Mouse (Mus musculus): ENCODE data around the gene Gmip. TPM values are rescaled to one million over a fixed set of nuclear protein-coding genes. Genes with fewer than 3 reads are reported as not detected.
A peak's percentile ranks its signal among the peaks of the same experiment; 100 is the strongest.

The Gmip gene
- polyA plus RNA-seq, 1 experiment from 2014 or later, result 27.7 TPM

DNA sequence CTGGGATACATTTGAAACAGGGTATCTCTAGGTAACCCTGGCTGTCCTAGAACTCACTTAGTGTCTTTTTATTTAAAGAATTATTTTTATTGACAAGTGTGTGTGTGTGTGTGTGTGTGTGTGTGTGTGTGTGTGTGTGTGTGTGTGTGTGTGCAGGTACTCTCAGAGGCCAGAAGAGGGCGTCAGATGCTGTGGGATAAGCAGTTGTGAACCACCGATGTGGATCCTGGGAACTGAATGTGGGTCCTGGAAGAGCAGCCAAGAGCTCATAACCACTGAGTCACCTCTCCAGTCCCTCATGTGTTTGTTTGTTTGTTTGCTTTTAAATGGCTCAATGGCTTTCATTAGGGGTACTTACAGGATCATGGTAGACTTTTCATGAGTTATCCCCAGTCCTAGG is 6.4 kb downstream of the Gmip start:
- H3K4me3 ChIP-seq (replicated peaks; ENCODE audit: low read length), result no peak overlapping the region
- peaks cover 77% of the 10 kb centered on the region for H3K36me3 ChIP-seq (replicated peaks; ENCODE audit: control insufficient read depth, insufficient read depth)
- H3K9me3 ChIP-seq (ENCODE audit: control insufficient read depth, low read length), result no peaks in the 10 kb centered on the region
- no peaks in the 10 kb centered on the region for H3K27me3 ChIP-seq (ENCODE audit: control insufficient read depth, insufficient read depth, low read length)
- DNase-seq (ENCODE audit: low spot score) (no peak), ATAC-seq (ENCODE audit: low FRiP score) (no peak)
- 92% methylated on average over 2 of the region's 2 CpGs for WGBS
- H3K9ac ChIP-seq, result no peak overlapping the region
- no peak overlapping the region for H3K4me2 ChIP-seq (replicated peaks)
- peaks cover 2% of the 10 kb centered on the region; the same call in 1 of the 2 replicates for H3K4me1 ChIP-seq (replicated peaks; ENCODE audit: control insufficient read depth, insufficient read depth, low read length)
- no peak overlapping the region for H3K27ac ChIP-seq

GRCm38 (mm10) chr8:69815396-69815795 is 6.9 kb downstream of the Gmip start:
- peaks cover 77% of the 10 kb centered on the region for H3K36me3 ChIP-seq (replicated peaks; ENCODE audit: control insufficient read depth, insufficient read depth)
- 98% methylated on average over 4 of the region's 4 CpGs for WGBS

GRCm38 (mm10) chr8:69820466-69820865 is 12.0 kb downstream of the Gmip start:
- ATAC-seq (ENCODE audit: low FRiP score) (no peak), DNase-seq (ENCODE audit: low spot score) (no peak)
- no peaks in the 10 kb centered on the region for H3K27me3 ChIP-seq (ENCODE audit: control insufficient read depth, insufficient read depth, low read length)
- H3K4me2 ChIP-seq (replicated peaks), result no peak overlapping the region
- H3K9me3 ChIP-seq (ENCODE audit: control insufficient read depth, low read length), result no peaks in the 10 kb centered on the region
- peaks cover 50% of the 10 kb centered on the region for H3K36me3 ChIP-seq (replicated peaks; ENCODE audit: control insufficient read depth, insufficient read depth)
- H3K4me3 ChIP-seq (replicated peaks; ENCODE audit: low read length), result no peak overlapping the region
- H3K9ac ChIP-seq, result no peak overlapping the region
- H3K27ac ChIP-seq, result no peak overlapping the region
- WGBS, result 78% methylated on average over 9 of the region's 9 CpGs
- H3K4me1 ChIP-seq (replicated peaks; ENCODE audit: control insufficient read depth, insufficient read depth, low read length), result peaks cover 27% of the 10 kb centered on the region

More at GRCm38 (mm10) chr8:69815396-69815795, 6.9 kb downstream of the Gmip start:
- Histone ChIP-seq H3K4me1 (replicated peaks; ENCODE audit: control insufficient read depth, insufficient read depth, low read length) (no peaks in the 10 kb centered on the region), H3K9ac (no peak overlapping the region), H3K4me2 (replicated peaks) (no peak overlapping the region), H3K4me3 (replicated peaks; ENCODE audit: low read length) (no peak overlapping the region), H3K9me3 (ENCODE audit: control insufficient read depth, low read length) (no peaks in the 10 kb centered on the region), H3K27ac (no peak overlapping the region), H3K27me3 (ENCODE audit: control insufficient read depth, insufficient read depth, low read length) (no peaks in the 10 kb centered on the region)
- DNase-seq (ENCODE audit: low spot score) (no peak), ATAC-seq (ENCODE audit: low FRiP score) (no peak)

DNA sequence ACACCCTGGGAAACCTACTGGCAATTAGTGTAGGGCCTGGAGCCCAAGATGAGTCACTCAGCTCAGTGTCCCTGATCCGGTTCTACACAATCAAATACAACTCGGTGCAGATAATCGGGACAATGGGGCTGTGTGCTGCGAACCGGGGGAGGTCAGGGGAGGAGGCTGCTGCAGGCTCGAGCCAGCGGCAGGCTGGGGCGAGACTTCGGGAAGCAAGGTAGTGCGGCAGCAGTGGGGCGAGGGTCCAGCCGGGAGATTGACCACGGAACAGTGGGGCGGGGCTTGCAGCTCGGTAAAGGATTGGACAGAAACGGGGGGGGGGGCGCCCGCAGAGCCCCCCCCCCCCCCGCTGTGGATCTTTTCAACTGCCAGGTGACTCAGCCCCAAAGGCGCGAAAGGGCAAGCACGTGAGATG is 13.5 kb downstream of the Gmip start:
- Histone ChIP-seq H3K4me1 (replicated peaks; ENCODE audit: control insufficient read depth, insufficient read depth, low read length) (peaks cover 30% of the 10 kb centered on the region), H3K27me3 (ENCODE audit: control insufficient read depth, insufficient read depth, low read length) (no peaks in the 10 kb centered on the region), H3K27ac (peak overlapping the region; percentile 74), H3K4me2 (replicated peaks) (peak overlapping the region; percentile 70), H3K9ac (peak overlapping the region; percentile 78), H3K4me3 (replicated peaks; ENCODE audit: low read length) (peak overlapping the region; percentile 58), H3K9me3 (ENCODE audit: control insufficient read depth, low read length) (no peaks in the 10 kb centered on the region), H3K36me3 (replicated peaks; ENCODE audit: control insufficient read depth, insufficient read depth) (peaks cover 45% of the 10 kb centered on the region)
- peak; percentile 60 for DNase-seq (ENCODE audit: low spot score)
- ATAC-seq (ENCODE audit: low FRiP score), result peak; percentile 39
- WGBS, result 1% methylated on average over 11 of the region's 22 CpGs

DNA sequence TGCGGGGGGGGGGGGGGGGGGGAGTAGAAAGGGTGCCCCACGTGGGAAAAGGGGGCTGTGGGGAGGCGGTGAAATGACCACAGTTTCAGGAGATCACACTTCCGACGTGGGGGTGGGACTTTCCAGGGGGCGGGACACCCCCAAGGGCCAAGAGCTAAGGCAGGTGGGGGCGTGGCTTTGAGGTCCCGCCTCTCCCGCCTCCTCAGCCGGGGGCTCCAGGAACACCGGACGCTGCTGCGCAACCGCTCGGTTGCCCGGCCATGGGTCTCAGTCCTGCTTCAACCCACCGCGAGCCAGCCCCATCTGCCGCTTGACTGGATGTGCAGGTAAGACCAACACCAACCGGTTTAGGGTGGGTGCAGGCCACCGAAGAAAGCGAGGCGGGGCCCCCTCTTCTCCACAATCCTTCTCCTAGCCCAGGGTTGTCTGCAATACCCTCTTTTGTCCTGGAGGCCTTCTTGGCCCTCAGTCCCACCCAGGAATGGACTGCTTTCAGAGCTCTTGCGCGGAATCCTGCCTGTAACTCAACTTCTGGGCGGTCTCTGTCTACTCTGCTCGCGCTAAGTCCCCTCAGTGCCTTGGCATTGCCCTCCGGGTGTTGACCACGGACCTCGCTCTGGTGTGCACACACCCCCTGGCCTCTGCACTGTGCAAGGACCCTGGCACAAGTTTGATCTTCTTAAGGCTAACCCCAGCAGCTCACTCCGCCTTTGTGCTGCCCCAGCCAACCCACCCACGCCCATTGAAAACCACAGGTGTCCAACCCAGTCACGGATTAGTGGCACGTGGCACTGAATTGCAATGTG is 14.1 kb downstream of the Gmip start, which contains the start of gene Lpar2:
Lpar2 (plus strand) TSS at position 44 of the 806 bp plus-strand sequence.
- WGBS, result 1% methylated on average over 31 of the region's 35 CpGs
- H3K36me3 ChIP-seq (replicated peaks; ENCODE audit: control insufficient read depth, insufficient read depth), result peaks cover 45% of the 10 kb centered on the region

DNA sequence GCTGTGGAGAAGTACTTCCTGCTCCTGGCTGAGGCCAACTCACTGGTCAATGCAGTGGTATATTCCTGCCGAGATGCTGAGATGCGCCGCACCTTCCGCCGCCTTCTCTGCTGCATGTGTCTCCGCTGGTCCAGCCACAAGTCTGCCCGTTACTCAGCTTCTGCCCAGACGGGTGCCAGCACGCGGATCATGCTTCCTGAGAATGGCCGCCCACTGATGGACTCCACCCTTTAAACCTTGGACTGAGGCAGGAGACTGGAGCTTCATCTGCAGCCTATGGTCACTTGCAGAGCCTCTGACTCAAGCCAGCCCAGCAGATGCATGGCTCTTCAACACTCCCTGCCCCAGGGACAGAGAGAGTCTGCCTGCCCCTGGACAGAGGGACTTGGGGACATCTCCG is 17.9 kb downstream of the Gmip start:
- H3K9me3 ChIP-seq (ENCODE audit: control insufficient read depth, low read length), result no peaks in the 10 kb centered on the region
- H3K27me3 ChIP-seq (ENCODE audit: control insufficient read depth, insufficient read depth, low read length), result no peaks in the 10 kb centered on the region
- H3K4me3 ChIP-seq (replicated peaks; ENCODE audit: low read length), result no peak overlapping the region
- no peak overlapping the region for H3K27ac ChIP-seq
- peaks cover 30% of the 10 kb centered on the region for H3K4me1 ChIP-seq (replicated peaks; ENCODE audit: control insufficient read depth, insufficient read depth, low read length)
- H3K4me2 ChIP-seq (replicated peaks), result no peak overlapping the region
- WGBS, result 96% methylated on average over 12 of the region's 12 CpGs
- peaks cover 36% of the 10 kb centered on the region for H3K36me3 ChIP-seq (replicated peaks; ENCODE audit: control insufficient read depth, insufficient read depth)
- ATAC-seq (ENCODE audit: low FRiP score) (no peak), DNase-seq (ENCODE audit: low spot score) (no peak)
- no peak overlapping the region for H3K9ac ChIP-seq

More for the DNA sequence above, 14.1 kb downstream of the Gmip start, which contains the start of gene Lpar2:
- peak within 1 kb of the TSS; percentile 58 for H3K4me3 ChIP-seq (replicated peaks; ENCODE audit: low read length)
- H3K4me1 ChIP-seq (replicated peaks; ENCODE audit: control insufficient read depth, insufficient read depth, low read length), result peaks cover 30% of the 10 kb centered on the region
- no peaks in the 10 kb centered on the region for H3K27me3 ChIP-seq (ENCODE audit: control insufficient read depth, insufficient read depth, low read length)
- peak within 1 kb of the TSS; percentile 74 for H3K27ac ChIP-seq
- no peaks in the 10 kb centered on the region for H3K9me3 ChIP-seq (ENCODE audit: control insufficient read depth, low read length)
- peak within 1 kb of the TSS; percentile 70 for H3K4me2 ChIP-seq (replicated peaks)
- ATAC-seq (ENCODE audit: low FRiP score) (peak; percentile 74), DNase-seq (ENCODE audit: low spot score) (peak; percentile 69)
- peak within 1 kb of the TSS; percentile 78 for H3K9ac ChIP-seq

GRCm38 (mm10) chr8:69832298-69832853 is 23.9 kb downstream of the Gmip start, which contains the start of gene Pbx4:
Gene Pbx4 (plus strand): TSS chr8:69832491.
- Histone ChIP-seq H3K27ac (peak within 1 kb of the TSS; percentile 74), H3K9ac (peak within 1 kb of the TSS; percentile 63), H3K4me2 (replicated peaks) (peak within 1 kb of the TSS; percentile 63), H3K4me1 (replicated peaks; ENCODE audit: control insufficient read depth, insufficient read depth, low read length) (peaks cover 17% of the 10 kb centered on the region), H3K27me3 (ENCODE audit: control insufficient read depth, insufficient read depth, low read length) (no peaks in the 10 kb centered on the region), H3K9me3 (ENCODE audit: control insufficient read depth, low read length) (no peaks in the 10 kb centered on the region), H3K36me3 (replicated peaks; ENCODE audit: control insufficient read depth, insufficient read depth) (peaks cover 20% of the 10 kb centered on the region), H3K4me3 (replicated peaks; ENCODE audit: low read length) (peak within 1 kb of the TSS; percentile 52)
- peak; percentile 98 for ATAC-seq (ENCODE audit: low FRiP score)
- peak; percentile 94 for DNase-seq (ENCODE audit: low spot score)
- WGBS, result under 1% methylated on average over 38 of the region's 38 CpGs

- H3K27ac ChIP-seq, result no peak overlapping the region
- ATAC-seq (ENCODE audit: low FRiP score) (no peak), DNase-seq (ENCODE audit: low spot score) (no peak)
- WGBS, result 85% methylated on average over 8 of the region's 8 CpGs
- H3K27me3 ChIP-seq (ENCODE audit: control insufficient read depth, insufficient read depth, low read length), result no peaks in the 10 kb centered on the region
- H3K9me3 ChIP-seq (ENCODE audit: control insufficient read depth, low read length), result no peaks in the 10 kb centered on the region
- peaks cover 12% of the 10 kb centered on the region; the same call in 1 of the 2 replicates for H3K36me3 ChIP-seq (replicated peaks; ENCODE audit: control insufficient read depth, insufficient read depth)
- H3K9ac ChIP-seq, result no peak overlapping the region
- H3K4me2 ChIP-seq (replicated peaks), result no peak overlapping the region
- peaks cover 10% of the 10 kb centered on the region; the same call in 1 of the 2 replicates for H3K4me1 ChIP-seq (replicated peaks; ENCODE audit: control insufficient read depth, insufficient read depth, low read length)
- H3K4me3 ChIP-seq (replicated peaks; ENCODE audit: low read length), result no peak overlapping the region
These were observed 28.7 kb downstream of the Gmip start for GRCm38 (mm10) chr8:69837057-69837682.
